Mouse (Mus musculus) E14TG2a.4 (cell line): ENCODE data around the gene Lhfpl3.

Experiments used
- CTCF ChIP-seq: conservative IDR thresholded peaks from 2 replicates; pipeline ENCODE4 v1.5.1; 2014; ENCODE audit warnings: low read length
- POU5F1 ChIP-seq: IDR thresholded peaks from 2 replicates; pipeline ENCODE4 v1.6.1; 2014; ENCODE audit warnings: low read length, borderline replicate concordance

- no peak for TF ChIP-seq CTCF
- no peak for TF ChIP-seq POU5F1
Measured at GRCm38 (mm10) chr5:22795361-22795760, 49.5 kb downstream of the Lhfpl3 start.
